Mouse (Mus musculus) testis, adult 10 weeks (tissue): ENCODE data around the gene Arl13b. TPM values are rescaled to one million over a fixed set of nuclear protein-coding genes. Genes with fewer than 3 reads are reported as not detected.

Experiments used
- polyA plus RNA-seq: library from polyadenylated mRNA; stranded (reverse); fragments of 350-450 nt; fragmentation: Illumina TruSeq; extraction: RNeasy Lipid Tissue Mini Kit (QIAGEN cat#74804); gene quantifications from one replicate; pipeline ENCODE4 v1.2.3, GENCODE M21; 2014; ENCODE audit warnings: low read depth, low replicate concordance

The Arl13b gene
- 76.9 TPM for polyA plus RNA-seq

DNA sequence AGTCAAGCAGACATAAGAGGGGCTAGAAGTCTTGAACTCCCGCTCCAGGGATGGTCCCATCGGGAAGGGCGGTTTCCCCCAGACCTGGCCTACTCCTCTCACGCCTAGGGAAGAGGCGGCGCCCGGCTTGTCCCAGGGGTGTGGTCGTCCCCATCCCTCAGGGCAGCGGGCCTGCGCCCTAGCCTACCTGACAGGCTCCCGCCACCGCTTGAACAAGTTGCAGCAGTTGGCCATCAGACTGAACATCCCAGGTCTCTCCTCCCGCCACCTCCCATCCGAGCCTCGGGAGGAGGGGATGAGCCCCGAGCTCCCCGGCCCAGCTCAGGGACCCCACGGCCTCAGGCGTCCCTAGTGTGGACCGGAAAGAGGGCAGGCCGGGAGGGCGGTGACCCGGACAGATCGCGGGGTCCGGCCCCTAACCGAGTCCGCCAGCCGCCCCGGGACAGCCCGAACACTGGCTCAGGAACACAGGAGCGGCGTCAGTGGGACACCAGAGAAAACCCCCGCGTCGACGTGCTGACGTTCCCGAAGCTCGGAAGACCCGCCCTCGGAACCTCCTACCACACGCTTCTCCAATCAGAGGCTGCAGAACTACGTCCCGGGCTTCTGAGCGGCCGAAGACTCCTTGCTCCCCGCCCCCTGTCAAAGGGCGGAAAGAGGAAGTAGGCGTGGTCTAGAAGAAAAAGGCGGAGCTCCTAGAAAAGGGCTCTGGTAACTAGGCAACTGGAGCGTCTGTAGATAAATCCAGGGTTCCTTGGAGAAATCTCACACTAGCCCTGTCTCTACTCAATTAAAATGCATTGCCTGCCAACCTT lies at the start of gene Arl13b:
Gene Arl13b (minus strand): TSS at position 543 of the 815 bp plus-strand sequence.

DNA sequence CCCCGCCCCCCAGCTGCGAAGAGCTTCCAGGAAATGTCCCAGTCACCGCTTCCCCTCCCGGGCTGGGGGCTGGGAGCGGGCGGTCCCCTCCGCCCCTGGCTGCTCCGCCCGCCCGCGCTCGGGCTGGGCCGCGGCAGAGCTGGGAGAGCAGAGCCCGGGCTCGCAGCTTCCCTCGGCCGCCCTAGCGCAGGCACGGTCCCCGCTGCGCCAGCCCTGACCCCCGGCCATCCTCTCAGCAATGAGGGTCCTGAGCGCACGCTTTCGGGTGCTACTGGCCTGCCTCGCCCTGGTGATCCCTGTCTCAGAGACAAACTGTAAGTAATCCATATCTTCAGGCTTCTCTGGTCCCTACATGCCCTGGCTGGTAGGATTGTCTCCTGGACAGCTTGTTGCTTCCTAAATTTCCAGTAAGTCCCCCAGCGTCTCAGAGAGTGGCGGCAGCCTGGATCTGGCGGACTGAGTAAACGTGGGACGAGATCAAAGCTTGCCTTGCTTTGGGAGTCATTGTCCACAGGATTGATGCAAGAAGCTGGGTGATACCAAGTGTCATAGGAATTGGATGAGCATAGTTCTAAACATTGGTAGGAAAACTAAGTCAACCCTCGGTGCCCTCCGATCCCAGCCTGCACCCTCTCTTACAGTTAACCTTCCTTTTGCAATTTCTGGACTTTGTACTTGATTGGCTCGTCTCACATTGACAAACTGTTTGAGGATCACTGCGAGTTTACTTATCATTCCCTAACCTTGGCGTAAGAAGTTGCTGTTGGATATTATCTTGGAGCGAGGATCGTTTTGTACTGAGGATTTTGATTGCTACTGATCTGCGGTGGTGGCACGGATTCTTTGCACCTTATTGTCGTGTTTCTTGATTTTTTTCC lies 7.6 kb upstream of the Arl13b start, which contains the start of gene Pros1:
Gene Pros1 (plus strand): TSS at position 117 of the 878 bp plus-strand sequence.

DNA sequence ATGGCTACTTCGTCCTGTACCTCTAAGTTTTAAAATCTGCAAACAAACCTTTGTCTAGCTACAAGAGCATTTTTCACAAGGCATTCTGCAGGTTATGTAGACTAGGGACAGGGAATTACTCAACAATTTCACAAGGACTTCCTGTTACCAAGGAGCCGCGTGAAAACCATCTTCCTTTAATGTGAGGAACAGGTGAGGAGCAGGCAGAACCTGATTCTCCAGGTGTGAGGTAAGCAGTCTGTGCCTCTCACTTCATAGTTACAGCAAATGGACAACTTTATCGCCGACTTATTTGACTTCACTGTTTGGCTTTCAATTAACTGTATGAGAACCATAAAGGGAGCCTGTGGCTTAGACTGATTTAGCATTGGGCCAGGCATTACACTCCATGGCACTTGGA lies 32.3 kb downstream of the Arl13b start, which contains the start of gene Stx19:
Gene Stx19 (plus strand): TSS at position 186 of the 400 bp plus-strand sequence.

DNA sequence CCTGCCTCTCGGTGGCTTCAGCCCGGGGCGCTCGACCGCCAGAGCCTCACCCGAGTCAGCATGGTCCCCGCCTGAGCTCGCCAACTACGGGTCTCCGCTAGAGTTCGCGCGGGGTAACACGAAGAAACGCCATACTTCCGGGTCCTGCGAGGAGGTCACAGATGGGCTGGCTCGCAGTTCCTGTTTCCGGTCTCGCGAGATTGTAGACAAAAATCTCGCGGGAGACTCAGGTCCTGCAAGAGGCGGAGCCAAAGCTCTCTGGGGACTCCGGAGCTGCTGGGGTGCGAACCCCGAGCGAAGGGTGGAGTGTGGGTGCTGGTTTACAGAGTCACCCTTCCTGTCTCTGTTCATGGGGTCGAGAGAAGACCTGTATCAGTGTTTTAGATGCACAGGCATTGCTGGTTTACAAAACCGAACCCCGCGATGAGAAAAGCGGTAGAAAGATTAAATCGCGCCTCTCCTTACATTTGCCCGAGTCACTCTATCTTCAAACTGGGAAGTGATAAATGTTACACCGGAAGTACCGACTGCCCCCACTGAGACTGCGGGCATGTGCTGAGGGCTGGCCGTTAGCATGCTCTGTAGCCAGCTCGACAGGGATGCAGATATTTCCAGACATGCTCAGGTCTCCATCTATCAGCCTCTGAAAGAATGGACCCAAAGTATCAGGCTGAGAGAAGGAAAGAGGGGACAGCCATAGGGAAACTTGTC lies 60.1 kb downstream of the Arl13b start, which contains the start of gene Nsun3:
Gene Nsun3 (minus strand): TSS at position 198 of the 711 bp plus-strand sequence.

Other genes with a start within 250 kb of the Arl13b start
- gene Nsun3, start 60.2 kb downstream of the Arl13b start, polyA plus RNA-seq: 11.4 TPM
- not detected for gene Stx19, start 32.4 kb downstream of the Arl13b start, polyA plus RNA-seq
- 47.3 TPM for gene Pros1, start 7.3 kb upstream of the Arl13b start, polyA plus RNA-seq